Mouse (Mus musculus) T-cell, adult 66 days (primary cell): Measurements from ENCODE around the gene Me3. TPM values are rescaled to one million over a fixed set of nuclear protein-coding genes. Genes with fewer than 3 reads are reported as not detected.

Experiments
- total RNA-seq, 2 experiments: library from RNA; stranded (reverse); gene quantifications; 3 replicates in 1 of 2; 4 replicates in 1 of 2; pipeline ENCODE4 v1.2.4; 2023

Gene Me3
- total RNA-seq = not detected

GRCm38 (mm10) chr7:89632342-89633251, at the start of gene Me3:
Me3 (plus strand) TSS chr7:89632392.

GRCm38 (mm10) chr7:89903442-89904343, 271.5 kb downstream of the Me3 start, which contains the start of gene Ccdc81:
Ccdc81 (minus strand) TSS chr7:89903629.

Other genes starting within 250 kb of the Me3 start
- gene Tmem135, start 228.2 kb upstream of the Me3 start, total RNA-seq = 10 to 100 TPM; 45.6 to 46.3 TPM
- gene Fzd4, start 228.0 kb upstream of the Me3 start, total RNA-seq = under 1 TPM in 1 of 2 experiments, not detected in 1; 0.09 TPM
- not detected for gene Prss23, start 105.2 kb upstream of the Me3 start, total RNA-seq